Mouse (Mus musculus) brain, embryonic 14.5 days (tissue): Measurements from ENCODE around the gene Timm17b.

Experiments used
- CTCF ChIP-seq: fragments of 200-500 bp; IDR thresholded peaks from 2 replicates; pipeline ENCODE4 v1.5.1; 2012; ENCODE audit warnings: inconsistent platforms, mild to moderate bottlenecking, moderate library complexity, borderline replicate concordance; ENCODE audit not compliant: insufficient read depth, insufficient read length; ENCODE audit errors: extremely low read depth
- POLR2A ChIP-seq: fragments of 200-500 bp; IDR thresholded peaks from 2 replicates; pipeline ENCODE4 v1.6.1; 2012; ENCODE audit warnings: mild to moderate bottlenecking, inconsistent platforms, borderline replicate concordance; ENCODE audit not compliant: poor library complexity, insufficient read depth, insufficient read length, severe bottlenecking; ENCODE audit errors: extremely low read depth

- TF ChIP-seq CTCF (no peak), POLR2A (no peak)
Observed at GRCm38 (mm10) chrX:7937667-7938066, 38.5 kb downstream of the Timm17b start.
